Mouse (Mus musculus): ENCODE measurements at regions not wholly inside any gene's neighbourhood (a gene's known extent, or its start where the extent isn't known, plus 50 kb on each side); places are given as distances from the start of the nearest gene placed in this dataset.

DNA sequence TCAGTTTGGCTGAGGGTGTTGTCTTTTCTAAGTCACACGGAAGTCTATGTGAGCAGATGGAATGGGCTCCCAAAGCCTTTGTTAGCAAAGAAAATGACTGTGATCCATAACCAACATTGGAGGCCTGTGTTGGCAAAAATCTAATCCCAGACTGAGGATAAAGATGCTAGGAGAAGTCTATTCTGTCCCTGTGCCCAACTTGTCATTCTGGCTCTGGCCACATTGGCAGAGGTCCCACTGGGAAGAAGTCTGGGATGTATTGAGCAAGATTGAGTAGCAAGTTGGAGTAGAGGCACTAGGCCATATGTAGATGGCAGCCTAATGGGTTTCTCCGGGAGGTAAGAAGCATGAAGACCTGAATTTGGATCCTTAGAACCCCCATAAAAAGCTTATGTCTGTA is 54.1 kb downstream of the Nog start:
- no peak for DNase-seq (ENCODE audit: extremely low read depth, low read depth, low spot score)

DNA sequence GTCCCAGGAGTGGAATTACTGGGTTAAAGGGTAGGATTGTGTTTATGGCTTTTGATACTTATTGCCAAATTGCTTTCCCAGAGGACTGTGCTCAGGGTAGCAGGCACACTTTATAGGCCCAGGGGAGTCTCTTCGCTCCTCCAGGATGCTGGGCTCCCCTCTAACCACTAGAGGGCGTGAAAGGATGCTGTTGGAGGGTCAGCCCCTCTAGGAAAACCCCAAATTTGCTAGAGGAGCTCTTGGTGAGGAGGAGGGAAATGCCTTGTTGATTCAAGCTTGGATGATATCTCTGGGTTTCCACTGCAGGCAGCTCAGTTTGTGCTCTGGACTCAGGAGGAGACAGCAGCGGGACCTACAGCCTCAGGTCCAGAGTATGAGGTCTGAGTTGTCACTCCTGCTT is 58.8 kb downstream of the Nog start:
- no peak for DNase-seq (ENCODE audit: extremely low read depth, low read depth, low spot score)

DNA sequence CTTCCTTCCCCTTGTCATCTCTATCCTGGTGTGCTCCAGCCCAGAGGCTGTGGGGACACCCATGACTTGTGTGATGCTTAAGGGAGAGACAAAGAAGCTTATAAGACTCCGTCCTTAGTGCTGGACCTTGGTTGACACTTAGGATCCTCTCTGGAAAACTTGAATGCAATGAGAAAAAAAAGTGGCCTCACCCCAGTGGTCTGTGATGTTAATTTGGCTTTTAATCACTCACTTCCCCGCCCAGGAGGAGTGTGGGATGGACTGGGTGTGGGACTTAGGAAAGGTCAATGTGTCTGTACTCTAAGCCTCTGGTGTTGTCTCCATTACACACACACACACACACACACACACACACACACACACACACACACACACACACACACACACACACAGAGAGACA is 60.0 kb downstream of the Nog start:
- no peak for DNase-seq (ENCODE audit: extremely low read depth, low read depth, low spot score)

DNA sequence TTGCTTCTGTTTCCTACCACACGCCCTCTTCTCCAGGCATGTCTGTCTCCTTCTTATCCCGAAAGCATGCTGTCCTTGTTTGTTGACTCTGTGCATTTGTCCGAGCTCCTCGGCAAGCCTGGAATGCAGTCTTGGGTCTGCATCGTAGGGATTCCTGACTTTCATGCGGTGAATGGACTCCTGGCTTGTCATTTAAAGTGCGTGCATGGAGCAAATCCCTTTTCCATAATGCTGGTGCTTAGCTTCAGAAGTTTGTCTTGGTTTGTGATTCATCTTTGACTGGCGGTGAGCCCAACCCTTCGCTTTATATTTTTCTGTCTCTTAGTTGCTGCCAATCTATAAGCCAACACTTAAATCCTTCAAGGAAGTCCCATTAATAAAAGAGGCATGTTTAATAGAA is 62.2 kb downstream of the Nog start:
- no peak for DNase-seq (ENCODE audit: extremely low read depth, low read depth, low spot score)

DNA sequence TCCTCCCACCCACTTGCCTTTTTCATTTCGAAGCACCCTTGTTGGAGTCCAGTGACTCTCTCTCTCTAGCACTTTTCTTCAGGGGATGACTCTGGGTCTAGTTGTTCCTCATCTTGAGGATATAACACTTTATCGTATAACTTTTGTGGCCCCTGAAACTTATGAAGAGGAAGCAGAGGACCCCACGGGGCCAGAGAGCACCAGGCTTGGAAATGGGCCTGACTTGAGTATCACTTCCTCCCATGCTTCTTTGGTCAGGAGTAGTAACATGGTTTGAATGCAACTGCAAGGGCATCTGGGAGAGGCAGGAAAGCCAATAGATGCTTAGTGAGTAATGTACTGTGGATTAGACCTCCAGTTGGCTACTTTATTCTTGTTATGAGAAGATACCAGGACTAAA is 65.2 kb downstream of the Nog start:
- DNase-seq (ENCODE audit: extremely low read depth, low read depth, low spot score), result no peak

DNA sequence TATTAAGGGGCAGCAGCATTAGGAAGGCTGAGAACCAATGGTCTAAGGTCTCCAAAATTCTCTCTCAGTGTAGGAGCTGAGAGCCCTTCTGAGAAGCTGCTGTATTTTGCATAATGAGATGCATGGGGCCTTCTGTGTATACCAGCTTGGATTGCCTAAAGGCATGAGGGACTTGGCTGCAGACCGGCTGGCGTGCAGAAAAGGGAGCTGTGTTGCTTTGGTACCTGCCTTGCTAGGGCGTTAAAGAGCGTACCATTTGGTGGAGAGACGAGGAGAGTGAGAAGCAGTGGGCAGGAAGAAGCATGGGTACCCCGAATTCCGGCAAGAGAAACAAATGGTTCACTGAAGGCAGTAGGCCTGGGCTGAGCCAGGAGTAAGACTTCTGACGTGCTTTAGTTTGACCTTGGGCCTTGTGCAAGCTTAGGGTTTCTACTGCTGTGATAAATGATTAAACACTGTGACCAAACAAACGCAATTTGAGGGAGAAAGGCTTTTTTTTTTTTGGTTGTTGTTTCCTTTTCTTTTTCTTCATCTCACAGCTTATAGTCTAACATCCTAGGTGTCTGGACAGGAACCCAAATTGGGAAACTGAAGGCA is 69.2 kb downstream of the Nog start:
- DNase-seq (ENCODE audit: extremely low read depth, low read depth, low spot score), result no peak

DNA sequence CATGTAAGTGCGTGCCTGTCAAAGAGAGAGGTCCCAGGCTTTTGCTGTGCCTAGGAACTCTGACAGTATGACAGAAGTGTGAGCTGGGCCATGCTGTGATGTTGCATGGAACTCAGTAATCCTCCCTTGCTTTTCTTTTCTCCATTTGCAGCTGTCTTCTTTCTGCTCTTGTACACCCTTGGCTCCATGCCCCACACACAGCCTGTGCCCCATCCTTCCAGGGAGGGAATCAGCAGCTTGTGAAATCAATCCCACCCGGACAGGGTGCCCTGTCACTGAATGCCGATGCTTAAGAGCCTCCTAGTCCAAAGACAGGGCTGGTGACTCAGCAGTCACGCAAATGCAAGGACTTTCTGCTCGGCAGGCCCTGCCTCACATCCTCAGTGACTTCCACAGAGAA is 72.4 kb downstream of the Nog start:
- DNase-seq (ENCODE audit: extremely low read depth, low read depth, low spot score), result no peak

DNA sequence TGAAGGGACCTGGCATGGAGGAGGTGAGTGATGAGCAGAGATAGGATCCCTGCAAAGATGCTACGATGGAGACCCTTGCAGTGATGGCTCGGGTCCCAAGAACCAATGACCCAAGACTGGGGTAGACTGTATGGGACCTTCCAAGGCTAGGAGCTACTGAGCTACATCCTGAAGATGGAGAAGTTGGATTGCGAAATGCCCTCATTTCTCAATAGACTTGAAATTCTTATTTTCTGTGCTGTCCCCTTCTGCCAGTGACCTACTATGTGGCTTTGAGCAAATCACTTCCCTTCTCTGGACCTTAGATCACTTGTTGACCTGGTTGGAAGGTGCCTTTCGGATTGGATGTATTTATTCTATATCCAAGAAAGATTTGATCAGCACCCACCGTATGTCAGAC is 88.9 kb downstream of the Nog start:
- DNase-seq (ENCODE audit: extremely low read depth, low read depth, low spot score), result no peak

DNA sequence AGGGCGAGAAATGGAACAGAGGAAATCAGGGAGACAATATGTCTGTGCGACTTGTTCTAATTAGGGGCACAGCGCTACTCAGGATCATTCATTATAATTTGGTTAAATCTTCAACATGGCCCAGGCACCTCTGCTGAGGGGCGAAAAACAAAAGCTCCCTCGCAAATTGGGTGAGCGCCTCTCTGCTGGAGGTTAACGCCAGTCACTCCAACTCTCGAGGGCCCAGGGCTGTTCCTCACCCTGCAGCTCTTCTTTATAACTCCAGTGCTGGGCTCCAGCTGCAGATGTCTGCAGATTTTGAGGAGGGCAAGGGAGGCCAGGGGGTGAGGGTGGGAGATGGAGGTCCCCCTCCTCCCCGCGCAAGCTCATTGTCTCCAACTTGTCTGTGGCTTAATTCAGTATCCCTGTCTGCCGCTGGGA is 92.6 kb downstream of the Nog start:
- no peak for DNase-seq (ENCODE audit: extremely low read depth, low read depth, low spot score)

DNA sequence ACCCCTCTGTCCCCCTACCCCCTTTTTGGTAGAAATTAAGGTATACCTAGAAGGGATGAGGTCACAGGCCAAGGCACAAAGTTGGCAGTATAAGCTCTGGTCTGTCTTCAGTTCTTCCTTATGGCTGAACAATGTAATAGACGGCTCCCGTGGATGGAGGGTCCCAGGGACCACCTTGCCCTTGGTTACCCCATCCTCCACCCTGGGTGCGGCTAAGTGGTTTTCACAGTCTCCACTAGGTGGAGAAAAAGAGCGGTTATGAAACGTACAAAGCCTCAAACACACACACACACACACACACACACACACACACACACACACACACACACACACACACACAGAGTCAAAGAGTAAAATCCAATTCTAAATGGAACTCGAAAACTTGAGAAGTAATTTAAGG is 93.1 kb downstream of the Nog start:
- no peak for DNase-seq (ENCODE audit: extremely low read depth, low read depth, low spot score)

DNA sequence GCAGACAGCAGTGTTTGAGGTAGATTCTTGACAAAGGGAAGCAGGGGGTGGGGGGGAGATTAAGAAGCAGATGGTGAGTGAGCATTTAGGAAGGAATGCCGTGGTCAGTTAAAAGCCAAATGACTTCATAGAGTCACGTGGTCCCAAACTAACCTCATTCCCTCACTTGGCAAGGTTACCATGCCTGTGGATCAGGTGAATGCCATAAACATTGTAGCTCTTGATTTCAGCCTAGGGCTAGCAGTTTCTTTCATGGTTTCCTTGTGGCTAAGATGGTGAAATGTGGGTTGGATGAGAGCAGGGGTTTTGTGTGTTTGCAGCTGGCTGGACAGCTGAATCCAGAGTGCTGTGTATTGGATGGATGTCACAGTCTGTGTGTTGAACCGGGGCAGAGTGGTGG is 95.3 kb downstream of the Nog start:
- DNase-seq (ENCODE audit: extremely low read depth, low read depth, low spot score), result no peak

DNA sequence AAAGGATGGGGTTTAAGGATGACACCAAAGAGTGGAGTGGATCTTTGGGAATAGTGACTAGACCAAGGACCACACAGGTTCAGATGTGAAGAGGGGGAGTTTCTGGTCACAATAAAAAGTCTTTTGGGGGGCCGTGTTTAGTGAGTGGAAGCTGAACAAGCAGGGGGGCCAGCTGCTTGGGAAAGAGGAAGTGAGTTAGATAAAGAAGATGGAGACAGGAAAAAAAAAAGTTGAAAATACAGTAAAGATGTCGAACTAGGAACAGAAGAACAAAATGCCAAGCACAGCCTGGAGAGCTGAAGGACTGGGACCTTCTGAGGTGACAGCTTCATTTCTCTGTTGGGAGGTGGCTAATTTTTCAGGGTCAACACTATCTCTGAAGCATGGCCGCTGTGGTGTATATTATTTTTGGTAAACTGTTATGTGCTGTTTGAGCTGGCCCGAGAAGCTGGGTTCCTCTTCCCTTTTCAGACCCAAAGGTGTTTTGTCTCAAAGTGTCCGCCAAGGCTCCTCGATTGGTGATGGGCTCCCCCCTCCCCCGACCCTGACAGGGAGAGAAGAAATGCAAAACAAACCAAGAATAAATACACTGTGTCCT is 97.1 kb downstream of the Nog start:
- no peak for DNase-seq (ENCODE audit: extremely low read depth, low read depth, low spot score)

DNA sequence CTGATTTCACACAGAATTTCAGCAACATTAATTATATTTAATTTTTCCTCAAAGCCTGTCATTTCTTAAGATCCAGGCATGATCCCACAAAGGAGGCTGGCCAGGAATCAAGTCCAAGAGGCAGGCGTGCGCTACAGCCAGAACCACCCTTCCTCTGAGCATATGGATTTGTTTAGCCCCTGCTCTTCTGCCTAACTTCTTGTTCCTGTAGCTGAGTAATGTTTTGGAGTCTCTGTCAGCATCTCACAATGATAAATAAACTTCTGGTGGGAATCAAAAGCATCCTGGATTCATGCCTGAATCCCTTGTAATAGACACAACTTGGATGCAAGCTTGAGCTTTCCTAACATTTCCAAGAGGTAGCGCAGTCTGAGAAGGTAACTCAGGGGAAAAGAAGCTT is 101.7 kb downstream of the Nog start:
- DNase-seq (ENCODE audit: extremely low read depth, low read depth, low spot score), result no peak

DNA sequence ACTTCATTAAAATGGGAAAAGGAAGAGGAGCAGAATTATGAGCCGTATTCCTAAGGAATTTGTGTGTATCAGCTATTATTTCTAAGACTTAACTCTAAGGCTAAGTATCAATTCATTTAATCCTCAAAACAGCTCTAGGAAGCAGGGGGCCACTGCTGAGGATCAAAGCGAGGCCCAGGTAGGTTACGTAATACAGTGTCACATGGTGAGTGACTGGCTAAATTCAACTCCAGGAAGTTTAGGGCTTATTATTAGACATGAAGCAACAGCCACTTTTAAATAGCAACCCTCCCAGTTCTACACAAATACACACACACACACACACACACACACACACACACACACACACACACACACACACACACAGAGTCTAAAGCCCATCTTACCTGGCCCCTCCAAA is 109.3 kb downstream of the Nog start:
- DNase-seq (ENCODE audit: extremely low read depth, low read depth, low spot score), result no peak

DNA sequence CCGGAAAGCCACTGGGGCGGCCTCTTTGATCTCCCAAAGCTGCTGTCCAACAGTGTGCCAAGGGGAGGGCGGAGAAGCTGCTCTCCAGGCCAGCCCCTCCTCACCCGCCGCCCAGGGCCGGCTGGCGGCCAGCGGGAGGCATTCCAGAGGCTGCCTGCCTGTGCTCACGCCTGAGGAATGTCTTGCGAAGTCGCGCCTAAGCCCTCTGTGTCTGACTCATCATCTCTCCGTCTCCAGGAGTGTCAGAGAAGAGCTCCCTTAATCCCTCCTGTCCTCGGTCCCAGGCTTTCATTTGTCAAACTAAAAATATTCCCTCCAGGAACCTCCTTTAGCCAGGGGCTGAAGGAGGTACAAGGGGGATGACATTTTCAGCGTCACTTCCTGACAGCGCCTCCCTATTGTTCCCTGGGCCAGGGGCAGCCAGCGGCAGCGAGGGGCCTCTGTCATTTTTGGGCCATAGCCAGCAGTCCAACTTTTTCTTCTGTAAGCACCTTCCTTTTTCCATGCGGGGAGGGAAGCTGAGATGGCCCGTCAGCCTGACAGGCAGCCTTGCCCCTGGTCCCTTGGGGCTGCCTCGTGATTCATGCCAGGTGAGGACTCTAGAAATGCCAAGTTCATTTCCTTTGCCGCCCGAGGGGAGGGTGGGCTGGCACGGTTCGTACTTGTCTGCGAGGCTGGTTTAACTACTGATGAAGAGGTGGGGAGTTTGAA is 113.4 kb downstream of the Gm525 start:
- peak; percentile 84 for DNase-seq (ENCODE audit: extremely low read depth, low read depth, low spot score)

DNA sequence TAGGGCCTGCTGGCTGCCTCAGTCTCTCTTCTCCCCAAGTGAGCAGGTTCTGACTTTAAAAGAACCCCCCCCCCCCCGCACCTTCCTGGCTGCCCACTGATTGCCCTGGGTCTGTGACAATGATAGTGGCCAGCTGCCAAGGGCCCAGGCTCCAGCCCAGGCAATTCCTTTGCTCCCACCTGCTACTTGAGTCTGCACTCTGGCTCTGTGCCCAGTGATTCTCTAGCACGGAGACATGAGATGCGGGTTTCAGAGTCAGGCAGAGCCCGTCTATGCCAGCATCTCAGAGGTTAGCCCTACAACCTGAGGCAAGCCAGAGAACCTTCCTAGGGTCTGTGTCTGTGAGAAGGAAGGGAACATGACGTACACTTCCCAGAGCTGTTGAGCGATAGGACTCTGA is 112.2 kb downstream of the Gm525 start:
- no peak for DNase-seq (ENCODE audit: extremely low read depth, low read depth, low spot score)

DNA sequence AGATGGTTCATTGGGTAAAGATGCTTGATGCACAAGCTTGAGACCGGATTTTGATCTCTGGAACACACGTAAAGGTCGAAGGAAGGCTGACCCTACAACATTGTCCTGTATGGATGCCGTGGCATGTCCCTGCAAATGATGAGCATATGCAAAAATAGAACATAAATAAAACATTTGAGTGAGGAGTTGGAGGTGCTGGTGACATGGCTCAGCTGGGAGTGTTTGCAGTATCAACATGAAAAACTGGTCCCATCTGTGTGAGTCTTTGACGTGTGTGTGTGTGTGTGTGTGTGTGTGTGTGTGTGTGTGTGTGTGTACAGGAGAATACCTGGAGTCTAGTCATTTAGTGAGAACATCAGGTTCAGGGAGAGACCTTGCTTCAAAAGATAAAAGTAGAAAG is 107.8 kb downstream of the Gm525 start:
- no peak for DNase-seq (ENCODE audit: extremely low read depth, low read depth, low spot score)

DNA sequence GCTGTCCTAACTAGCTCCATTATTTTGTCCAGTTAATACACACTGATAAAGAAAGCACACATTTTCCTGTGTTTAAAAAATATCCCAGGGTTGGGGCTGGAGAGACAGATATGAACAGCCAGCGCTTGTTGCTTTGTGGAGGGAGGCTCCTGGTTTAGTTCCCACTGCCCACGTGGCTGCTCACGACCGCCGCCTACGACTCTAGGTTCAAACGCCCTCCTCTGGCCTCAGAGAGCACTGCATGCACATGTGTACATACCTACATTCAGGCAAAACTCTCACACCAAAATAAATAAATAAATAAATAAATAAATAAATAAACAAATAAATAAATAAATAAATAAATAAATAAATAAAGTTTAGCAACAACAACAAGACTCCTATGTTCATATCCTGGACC is 104.8 kb downstream of the Gm525 start:
- DNase-seq (ENCODE audit: extremely low read depth, low read depth, low spot score), result no peak

DNA sequence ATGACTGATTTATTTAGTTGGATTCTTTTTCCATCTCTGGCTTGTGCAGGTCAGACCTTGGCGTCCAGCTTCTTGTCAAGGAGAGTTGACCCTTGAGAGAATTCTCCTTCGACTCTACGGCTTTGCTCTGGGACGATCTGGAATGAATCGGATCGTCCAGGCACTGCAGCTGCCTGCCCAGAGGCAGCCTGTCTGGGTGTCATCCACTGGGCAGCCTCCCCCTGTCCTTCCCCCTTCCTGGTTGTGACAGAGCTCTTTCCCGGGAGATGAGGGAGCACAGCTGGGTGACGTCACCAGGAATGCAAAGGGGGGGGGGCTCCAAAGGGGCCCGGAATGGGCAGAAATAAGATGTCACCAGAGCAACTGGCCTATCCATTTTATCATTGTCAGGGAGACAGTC is 101.9 kb downstream of the Gm525 start:
- no peak for DNase-seq (ENCODE audit: extremely low read depth, low read depth, low spot score)

DNA sequence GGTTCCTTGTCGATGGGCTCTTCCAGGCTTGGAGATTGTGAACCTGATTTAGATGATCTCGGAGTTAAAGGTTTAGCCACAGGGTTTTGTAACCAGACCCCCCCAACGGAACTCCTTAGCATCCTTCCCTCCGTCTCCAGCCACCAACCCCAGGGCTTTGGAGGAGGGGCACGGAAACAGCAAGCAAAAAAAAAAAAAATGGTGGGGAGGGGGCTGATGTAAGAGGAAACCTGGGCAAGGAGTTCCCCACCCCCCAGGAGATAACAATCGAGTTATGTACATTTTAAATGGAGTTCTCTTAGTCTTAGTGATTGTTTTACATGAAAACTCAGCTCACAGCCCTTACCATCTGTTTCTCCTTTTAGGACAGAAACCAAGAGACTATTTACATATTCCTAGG is 101.3 kb downstream of the Gm525 start:
- no peak for DNase-seq (ENCODE audit: extremely low read depth, low read depth, low spot score)

DNA sequence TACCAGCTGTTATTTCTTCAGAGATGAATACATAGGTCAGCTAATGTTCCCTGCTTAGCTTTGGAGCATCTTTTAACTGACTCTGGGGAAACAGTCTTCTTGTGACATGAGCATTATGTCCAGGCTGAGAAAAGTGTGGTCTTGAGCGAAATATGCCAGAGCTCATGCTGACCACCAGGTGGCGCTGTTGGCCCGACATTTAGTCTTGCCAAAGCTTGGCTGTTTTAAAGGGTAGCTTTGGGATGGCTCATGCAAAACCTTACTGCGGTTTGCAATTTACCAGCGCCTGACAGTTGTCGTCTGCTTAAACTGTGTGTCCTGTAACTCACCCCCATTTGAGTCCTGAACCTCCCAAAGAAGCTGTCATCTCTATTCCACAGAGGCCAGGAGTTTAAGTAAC is 91.6 kb downstream of the Gm525 start:
- DNase-seq (ENCODE audit: extremely low read depth, low read depth, low spot score), result no peak

DNA sequence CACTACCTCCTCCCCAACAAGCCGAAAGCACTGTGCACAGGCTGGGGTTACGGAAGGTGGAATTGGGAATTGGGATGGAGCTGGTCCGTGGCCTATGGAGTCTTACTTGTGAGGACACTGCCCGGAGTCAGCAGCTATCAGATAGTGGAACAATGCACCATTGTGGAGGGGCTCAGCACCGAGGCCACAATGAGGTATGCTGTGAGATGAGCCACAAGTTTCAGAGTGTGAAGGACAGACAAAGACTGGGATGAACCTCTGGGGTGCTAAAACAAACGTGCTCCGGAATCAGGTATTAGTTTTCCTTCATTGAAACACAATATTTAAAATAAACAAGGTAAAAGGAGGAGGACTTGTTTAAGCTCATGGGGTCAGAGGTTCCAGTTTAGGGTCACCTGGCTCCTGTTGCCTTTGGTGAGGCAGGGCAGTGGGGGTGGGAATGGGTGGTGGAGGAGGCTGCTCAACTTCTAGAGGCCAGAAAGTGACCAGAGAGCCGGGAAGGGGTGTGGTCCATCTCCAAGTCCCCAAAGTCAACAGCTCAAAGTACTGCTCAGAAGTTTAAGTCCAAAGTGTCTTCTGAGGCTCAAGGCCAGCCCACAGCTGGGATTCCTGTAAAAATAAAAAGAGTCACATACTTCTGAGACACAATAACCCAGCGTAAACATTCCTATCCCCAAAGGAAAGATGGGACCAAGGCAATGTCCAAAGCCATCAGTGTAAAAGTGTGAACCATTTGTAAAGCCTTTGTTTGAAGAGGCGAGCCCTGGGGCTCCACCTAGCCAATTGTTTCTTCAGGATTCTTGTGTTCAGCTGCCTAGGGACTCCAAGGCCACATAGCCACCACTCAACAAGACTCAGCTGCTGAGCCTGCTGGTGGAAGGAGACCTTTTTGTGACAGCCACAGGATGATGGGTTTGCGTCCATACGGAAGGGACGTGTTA is 80.1 kb downstream of the Gm525 start:
- no peak for DNase-seq (ENCODE audit: extremely low read depth, low read depth, low spot score)
